Mouse (Mus musculus): Measurements from ENCODE around the gene Fbxw24.
A peak's percentile ranks its signal among the peaks of the same experiment; 100 is the strongest.
"Not testable (repeated sequence)": the region's sequence is repeated elsewhere in the genome, so short reads cannot be mapped to it uniquely, and the experiment has no call there.

Fbxw24 gene

GRCm38 (mm10) chr9:109625957-109626356 is at the start of gene Fbxw24:
TSS of gene Fbxw24 (minus strand) at chr9:109626057.
- DNase-seq, result not testable (repeated sequence)

GRCm38 (mm10) chr9:109664552-109664951 is 38.7 kb upstream of the Fbxw24 start, which contains the start of gene Fbxw25:
TSS of gene Fbxw25 (minus strand) at chr9:109664652.
- DNase-seq, result not testable (repeated sequence)

- DNase-seq, result peak; percentile 8
Measured at GRCm38 (mm10) chr9:109606837-109607236, 19.0 kb downstream of the Fbxw24 start.

GRCm38 (mm10) chr9:109602128-109602527 is 23.7 kb downstream of the Fbxw24 start:
- DNase-seq, result not testable (repeated sequence)

GRCm38 (mm10) chr9:109597226-109597625 is 28.6 kb downstream of the Fbxw24 start:
- DNase-seq, result no peak

GRCm38 (mm10) chr9:109594866-109595265 is 31.0 kb downstream of the Fbxw24 start:
- no peak for DNase-seq

- not testable (repeated sequence) for DNase-seq
Measured at GRCm38 (mm10) chr9:109568162-109568561, 57.7 kb downstream of the Fbxw24 start, which contains the start of gene Fbxw15. TSS of gene Fbxw15 (minus strand) at chr9:109568262.

- peak; percentile 13 for DNase-seq
Measured at GRCm38 (mm10) chr9:109565546-109565945, 60.3 kb downstream of the Fbxw24 start.

GRCm38 (mm10) chr9:109562106-109562505 is 63.8 kb downstream of the Fbxw24 start:
- not testable (repeated sequence) for DNase-seq

- DNase-seq, result no peak
Measured at GRCm38 (mm10) chr9:109552483-109552882, 73.4 kb downstream of the Fbxw24 start.

All from kidney, adult 11 months (tissue).